Comparison of ENCODE assay signal across 8 mouse cellular contexts in genomic region chr8:95716546-95717335, GRCm38 (mm10). TPM values are rescaled to one million over a fixed set of nuclear protein-coding genes. Genes with fewer than 3 reads are reported as not detected.
A peak's percentile ranks its signal among the peaks of the same experiment; 100 is the strongest.
DNase-seq lines count a peak whose midpoint lies in the region; ATAC-seq and TF ChIP-seq lines count a peak whose summit lies in the region.

No protein-coding gene starts in this region.

- no peaks in the 10 kb centered on the region for H3K9me3 ChIP-seq in hindbrain, embryonic 11.5 days (ENCODE audit: control insufficient read depth, low read length)

- intact Hi-C loops in left cerebral cortex, adult 2 months (cut with DNase I), result no loop called here
- intact Hi-C loops in left cerebral cortex, postnatal 36 days (cut with DNase I), result loop anchor here (5.0 kb wide), 1 partner anchor 116 kb away; no protein-coding TSS in a partner anchor

- peaks cover 3% of the 10 kb centered on the region; the same call in 1 of the 2 replicates for H3K36me3 ChIP-seq in hindbrain, embryonic 11.5 days (ENCODE audit: control insufficient read depth, insufficient read depth, low read length)

- peak overlapping the region; percentile 76 for H3K9ac ChIP-seq in hindbrain, embryonic 11.5 days (ENCODE audit: low read depth, low read length)

- no peak for DNase-seq in left cerebral cortex, adult 2 months (ENCODE audit: extremely low spot score in 1 of 2, low spot score in 2 of 2)
- DNase-seq in left cerebral cortex, postnatal 36 days (ENCODE audit: low spot score in 2 of 2), result no peak
- DNase-seq in hindbrain, embryonic 11.5 days (ENCODE audit: low spot score), result peak; percentile 41
- no peak for DNase-seq in kidney, adult 11 months
- DNase-seq in kidney, postnatal 4 days, result no peak

- no peaks in the 10 kb centered on the region for H3K27me3 ChIP-seq in hindbrain, embryonic 11.5 days (ENCODE audit: control insufficient read depth, insufficient read depth, low read length)

- no peak; the same call in 1 of the 2 replicates for ATAC-seq in hindbrain, embryonic 11.5 days (ENCODE audit: low FRiP score)
- peak; percentile 33 for ATAC-seq in megakaryocyte-erythroid progenitor cell, adult 5-6 weeks (replicated peaks; ENCODE audit: low FRiP score, low TSS enrichment, poor library complexity, severe bottlenecking)
- ATAC-seq in cerebellum, adult (ENCODE audit: insufficient number of reproducible peaks, low FRiP score, low TSS enrichment), result no peak

- H3K4me2 ChIP-seq in hindbrain, embryonic 11.5 days (replicated peaks; ENCODE audit: low read depth, low read length), result peak overlapping the region; percentile 97

- TF ChIP-seq POLR2A in bone marrow macrophage, adult 2 months (IDR thresholded peaks at IDR 0.05; ENCODE audit: borderline replicate concordance, low read depth, low read length), result no peak

- peak overlapping the region; percentile 82 for H3K4me3 ChIP-seq in left cerebral cortex, adult 2 months
- peak overlapping the region; percentile 81 for H3K4me3 ChIP-seq in bone marrow macrophage, adult 2 months (ENCODE audit: insufficient read depth, low read length)
- H3K4me3 ChIP-seq in hindbrain, embryonic 11.5 days (ENCODE audit: low read depth, low read length), result peak overlapping the region; percentile 80

- 22% methylated on average over 21 of the region's 21 CpGs for WGBS in hindbrain, embryonic 11.5 days

- H3K4me1 ChIP-seq in bone marrow macrophage, adult 2 months (ENCODE audit: control insufficient read depth, insufficient read depth, low read length), result peaks cover 5% of the 10 kb centered on the region
- peaks cover 5% of the 10 kb centered on the region for H3K4me1 ChIP-seq in hindbrain, embryonic 11.5 days (replicated peaks; ENCODE audit: control insufficient read depth, insufficient read depth, low read length)

- no peak for TF ChIP-seq CTCF in left cerebral cortex, adult 2 months (IDR thresholded peaks at IDR 0.05)
- TF ChIP-seq CTCF in bone marrow macrophage, adult 2 months (IDR thresholded peaks at IDR 0.05; ENCODE audit: low read depth, low read length), result no peak

- peak overlapping the region; percentile 82 for H3K27ac ChIP-seq in left cerebral cortex, adult 2 months
- H3K27ac ChIP-seq in bone marrow macrophage, adult 2 months (ENCODE audit: insufficient read depth, low read depth, low read length), result no peak overlapping the region
- 0 out of 2 replicates have a peak overlapping the region, but pooled peaks have one; percentile 17 for H3K27ac ChIP-seq in hindbrain, embryonic 11.5 days (ENCODE audit: low read depth, low read length)

RNA-seq across cellular contexts. Expression of gene Setd6, which starts 1.1 kb away (rescaled TPM):
- total RNA-seq in left cerebral cortex, adult 2 months (2021), result 10 to 100 TPM; 17.7 to 23.5 TPM
- 10 to 100 TPM; 16.5 to 19.7 TPM for total RNA-seq in left cerebral cortex, postnatal 36 days (2021)
- polyA plus RNA-seq in bone marrow macrophage, adult 2 months (2012; ENCODE audit: insufficient read depth, insufficient read length, missing spikeins), result 11.2 and 16.2 TPM in 2 replicates
- polyA plus RNA-seq in hindbrain, embryonic 11.5 days (2014; fragmentation: Nextera tagmentation; extraction: Ambion mirVana), result 18.2 and 21.3 TPM in 2 replicates
- total RNA-seq in megakaryocyte-erythroid progenitor cell, adult 5-6 weeks (2014; fragmentation: Nextera tagmentation), result 26.9 and 57.7 TPM in 2 replicates
- 57.6 and 126 TPM in 2 replicates for total RNA-seq in megakaryocyte-erythroid progenitor cell, adult 5-6 weeks (2017)

RNA-seq across cellular contexts. Expression of gene Ndrg4, which starts 40.0 kb away (rescaled TPM):
- 1,000 to 10,000 TPM; 1,675 to 1,813 TPM for total RNA-seq in left cerebral cortex, adult 2 months (2021)
- 1,000 to 10,000 TPM; 1,722 to 1,837 TPM for total RNA-seq in left cerebral cortex, postnatal 36 days (2021)
- polyA plus RNA-seq in bone marrow macrophage, adult 2 months (2012; ENCODE audit: insufficient read depth, insufficient read length, missing spikeins), result 0.89 and 1.0 TPM in 2 replicates
- polyA plus RNA-seq in hindbrain, embryonic 11.5 days (2014; fragmentation: Nextera tagmentation; extraction: Ambion mirVana), result 45.0 and 61.6 TPM in 2 replicates
- total RNA-seq in megakaryocyte-erythroid progenitor cell, adult 5-6 weeks (2014; fragmentation: Nextera tagmentation), result not detected in 2 replicates
- not detected in 2 replicates for total RNA-seq in megakaryocyte-erythroid progenitor cell, adult 5-6 weeks (2017)

Comparison
In these comparisons a context has a peak if more than half of its experiments do, and no peak if none do; other contexts are left out.
1. RNA of gene Ndrg4, which starts 40.0 kb away (total RNA-seq): 1,722 to 1,837 TPM in left cerebral cortex, postnatal 36 days and 1,675 to 1,813 TPM in left cerebral cortex, adult 2 months; not detected in megakaryocyte-erythroid progenitor cell, adult 5-6 weeks; every median in the first group is over 1,000 times any median in the second.
2. Peak in every context shown above with its lines, with median percentiles within 50 percentile points of each other: H3K4me3 ChIP-seq.